ENCODE assay signal across 21 mouse cellular contexts in genomic region chr2:106200130-106200529, GRCm38 (mm10).
A peak's percentile ranks its signal among the peaks of the same experiment; 100 is the strongest.
DNase-seq lines count a peak whose midpoint lies in the region; ATAC-seq and TF ChIP-seq lines count a peak whose summit lies in the region.
"Had no signal": no experiment of that assay in that cellular context is flagged by ENCODE, and none has a peak within 500 bp of the region (broad histone marks: within the 10 kb centered on the region; RNA-seq: fewer than 3 reads in every experiment).

No protein-coding gene starts in this region.

- no peak overlapping the region for H3K27ac ChIP-seq in layer of hippocampus, adult 2 months
- H3K27ac ChIP-seq: embryonic facial prominence, embryonic 13.5 days; heart, embryonic 15.5 days; liver, embryonic 13.5 days; midbrain, embryonic 13.5 days had no signal

- no peak for DNase-seq in layer of hippocampus, adult 2 months (ENCODE audit: low spot score in 2 of 2)
- DNase-seq in layer of hippocampus, postnatal 10 days (ENCODE audit: low spot score in 2 of 2) = no peak
- DNase-seq in A20 (ENCODE audit: low read depth, low spot score) = peak; percentile 12
- peak; percentile 20 for DNase-seq in NIH3T3 (ENCODE audit: low read depth)
- no peak for DNase-seq in left cerebral cortex, adult 8-10 months (ENCODE audit: low spot score in 2 of 2)
- no peak for DNase-seq in frontal cortex, postnatal 10 days (ENCODE audit: low spot score in 2 of 2)
- no peak for DNase-seq in frontal cortex, postnatal 25 days (ENCODE audit: low spot score in 2 of 2)
- DNase-seq: adrenal gland, postnatal 10 days; cerebellum, adult 8-10 months; heart, adult 18-20 months; kidney, adult 8-10 months; kidney, postnatal 4 days; liver, embryonic 13.5 days; lung, postnatal 36 days; right cerebral cortex, postnatal 25 days; thymus, postnatal 4 days had no signal

- ATAC-seq in megakaryocyte progenitor cell, adult 5-6 weeks (replicated peaks; ENCODE audit: poor library complexity) = peak; percentile 50; the same call in 1 of the 2 replicates
- ATAC-seq: forebrain, embryonic 16.5 days; midbrain, embryonic 13.5 days had no signal

- no peak overlapping the region for H3K4me3 ChIP-seq in layer of hippocampus, adult 2 months
- H3K4me3 ChIP-seq: embryonic facial prominence, embryonic 13.5 days; heart, embryonic 15.5 days; liver, embryonic 13.5 days; midbrain, embryonic 13.5 days had no signal

- peak; percentile 39 for TF ChIP-seq CTCF in layer of hippocampus, adult 2 months (conservative IDR thresholded peaks at IDR 0.05)

Comparison
In these comparisons a context has a peak if more than half of its experiments do, and no peak if none do; other contexts are left out.
1. DNase-seq: peak in A20 (single experiment) and NIH3T3 (single experiment); none in layer of hippocampus, adult 2 months (0 of 2), layer of hippocampus, postnatal 10 days (0 of 2), left cerebral cortex, adult 8-10 months (0 of 2), frontal cortex, postnatal 10 days (0 of 2) and frontal cortex, postnatal 25 days (0 of 2).